Mouse (Mus musculus) kidney, embryonic 14.5 days (tissue): Measurements from ENCODE around the gene Optc. TPM values are rescaled to one million over a fixed set of nuclear protein-coding genes. Genes with fewer than 3 reads are reported as not detected.

Experiments used
- polyA plus RNA-seq: library from polyadenylated mRNA; unstranded; fragments of >200 nt; fragmentation: Nextera tagmentation; extraction: Ambion mirVana; gene quantifications from 2 replicates; pipeline ENCODE4 v1.2.1, GENCODE M21; 2014

Gene Optc
- polyA plus RNA-seq, 1 experiment from 2014 or later: not detected

Other genes starting within 250 kb of the Optc start
- 0.51 TPM in 1 of 2 replicates, not detected in the other for gene Zbed6, start 247.1 kb downstream of the Optc start, polyA plus RNA-seq
- 6.5 and 11.4 TPM in 2 replicates for gene Gm38394, start 246.7 kb downstream of the Optc start, polyA plus RNA-seq
- 0.34 and 0.73 TPM in 2 replicates for gene Lax1, start 217.9 kb downstream of the Optc start, polyA plus RNA-seq
- gene Atp2b4, start 107.0 kb downstream of the Optc start, polyA plus RNA-seq: 5.2 and 9.6 TPM in 2 replicates
- 0.39 and 0.84 TPM in 2 replicates for gene Prelp, start 13.4 kb upstream of the Optc start, polyA plus RNA-seq
- gene Fmod, start 129.3 kb upstream of the Optc start, polyA plus RNA-seq: 1.7 and 4.0 TPM in 2 replicates
- 20.8 and 28.6 TPM in 2 replicates for gene Btg2, start 171.1 kb upstream of the Optc start, polyA plus RNA-seq
- gene Chit1, start 203.2 kb upstream of the Optc start, polyA plus RNA-seq: 0.14 and 0.28 TPM in 2 replicates